ENCODE assay signal across 8 mouse cellular contexts in the genomic region with DNA sequence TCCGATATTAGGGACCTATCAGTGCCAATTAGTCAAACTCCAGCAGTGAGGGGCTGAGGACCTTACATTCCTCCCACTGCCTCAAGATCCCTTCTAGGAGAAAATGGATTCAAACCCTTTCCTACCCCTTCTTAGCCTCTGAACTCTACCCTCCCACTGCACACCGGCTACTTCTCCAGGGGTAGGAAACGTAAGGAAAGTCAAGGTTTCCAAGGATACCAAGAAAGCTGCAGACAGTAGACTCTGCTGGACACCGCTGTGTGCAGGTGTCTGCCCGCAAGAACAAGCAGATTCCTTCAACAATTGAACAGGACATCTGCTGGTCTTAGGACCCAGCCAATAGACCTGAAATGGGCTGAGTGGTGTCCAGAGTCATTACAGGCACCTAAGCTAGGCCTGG. TPM values are rescaled to one million over a fixed set of nuclear protein-coding genes. Genes with fewer than 3 reads are reported as not detected.
A peak's percentile ranks its signal among the peaks of the same experiment; 100 is the strongest.
DNase-seq lines count a peak whose midpoint lies in the region; ATAC-seq and TF ChIP-seq lines count a peak whose summit lies in the region.

No protein-coding gene starts in this region.

- H3K9me3 ChIP-seq in forebrain, embryonic 10.5 days, result no peaks in the 10 kb centered on the region
- H3K9me3 ChIP-seq in limb, embryonic 10.5 days (replicated peaks), result no peaks in the 10 kb centered on the region
- no peaks in the 10 kb centered on the region for H3K9me3 ChIP-seq in neural tube, embryonic 14.5 days (ENCODE audit: control insufficient read depth, low read length)

- ATAC-seq in neural tube, embryonic 14.5 days (ENCODE audit: low read depth), result no peak; the same call in 1 of the 2 replicates

- no peak overlapping the region for H3K4me3 ChIP-seq in liver, adult 2 months (ENCODE audit: insufficient read depth, low read depth, low read length)
- peak overlapping the region; percentile 69 for H3K4me3 ChIP-seq in forebrain, embryonic 10.5 days
- H3K4me3 ChIP-seq in limb, embryonic 10.5 days, result peak overlapping the region; percentile 72
- H3K4me3 ChIP-seq in neural tube, embryonic 14.5 days (ENCODE audit: low read depth, low read length), result peak overlapping the region; percentile 75

- no peaks in the 10 kb centered on the region; the same call in 1 of the 2 replicates for H3K4me1 ChIP-seq in liver, adult 2 months (ENCODE audit: control insufficient read depth, insufficient read depth, low read length)
- peaks cover 66% of the 10 kb centered on the region for H3K4me1 ChIP-seq in forebrain, embryonic 10.5 days
- H3K4me1 ChIP-seq in limb, embryonic 10.5 days, result peaks cover 65% of the 10 kb centered on the region
- H3K4me1 ChIP-seq in neural tube, embryonic 14.5 days (ENCODE audit: control insufficient read depth, insufficient read depth, low read length), result peaks cover 36% of the 10 kb centered on the region

- H3K4me2 ChIP-seq in neural tube, embryonic 14.5 days (ENCODE audit: low read depth, low read length), result peak overlapping the region; percentile 56

- no peak for TF ChIP-seq POLR2A in liver, adult 2 months (IDR thresholded peaks at IDR 0.05; ENCODE audit: extremely low read depth, insufficient read depth, low read length)

- TF ChIP-seq CTCF in liver, adult 2 months (IDR thresholded peaks at IDR 0.05; ENCODE audit: low read depth, low read length), result no peak

- H3K36me3 ChIP-seq in liver, adult 2 months (ENCODE audit: control insufficient read depth, insufficient read depth, low read length), result no peaks in the 10 kb centered on the region
- no peaks in the 10 kb centered on the region for H3K36me3 ChIP-seq in forebrain, embryonic 10.5 days (replicated peaks)
- no peaks in the 10 kb centered on the region for H3K36me3 ChIP-seq in limb, embryonic 10.5 days
- H3K36me3 ChIP-seq in neural tube, embryonic 14.5 days (ENCODE audit: control insufficient read depth, insufficient read depth, low read length), result no peaks in the 10 kb centered on the region

- WGBS in liver, adult 2 months, result 85% methylated on average over 5 of the region's 5 CpGs
- WGBS in forebrain, embryonic 10.5 days, result 44% methylated on average over 5 of the region's 5 CpGs
- 36% methylated on average over 5 of the region's 5 CpGs for WGBS in limb, embryonic 10.5 days
- 24% methylated on average over 5 of the region's 5 CpGs for WGBS in neural tube, embryonic 14.5 days

- 0 out of 2 replicates have a peak overlapping the region, but pooled peaks have one; percentile 2 for H3K27ac ChIP-seq in liver, adult 2 months (replicated peaks; ENCODE audit: insufficient read depth, low read depth, low read length)
- H3K27ac ChIP-seq in forebrain, embryonic 10.5 days, result peak overlapping the region; percentile 93
- H3K27ac ChIP-seq in limb, embryonic 10.5 days, result peak overlapping the region; percentile 93
- peak overlapping the region; percentile 95 for H3K27ac ChIP-seq in neural tube, embryonic 14.5 days (ENCODE audit: low read depth, low read length)

- H3K79me2 ChIP-seq in liver, adult 2 months (ENCODE audit: control insufficient read depth, insufficient read depth, low read length), result no peaks in the 10 kb centered on the region

- no peak overlapping the region for H3K9ac ChIP-seq in liver, adult 2 months (ENCODE audit: low read depth, low read length)
- H3K9ac ChIP-seq in neural tube, embryonic 14.5 days (replicated peaks; ENCODE audit: low read depth, low read length), result peak overlapping the region; percentile 95

- intact Hi-C loops in gastrocnemius, postnatal 36 days (cut with DNase I), result no loop called here

- no peaks in the 10 kb centered on the region for H3K27me3 ChIP-seq in liver, adult 2 months (ENCODE audit: control insufficient read depth, insufficient read depth, low read length)
- peaks cover 21% of the 10 kb centered on the region for H3K27me3 ChIP-seq in forebrain, embryonic 10.5 days (ENCODE audit: poor library complexity, severe bottlenecking)
- H3K27me3 ChIP-seq in limb, embryonic 10.5 days (ENCODE audit: low read depth, poor library complexity, severe bottlenecking), result no peaks in the 10 kb centered on the region
- no peaks in the 10 kb centered on the region for H3K27me3 ChIP-seq in neural tube, embryonic 14.5 days (ENCODE audit: control insufficient read depth, insufficient read depth, low read length)

- DNase-seq in liver, adult 2 months (ENCODE audit: extremely low read depth, low read depth, low spot score), result no peak
- no peak for DNase-seq in liver
- DNase-seq in forebrain, embryonic 10.5 days (ENCODE audit: extremely low spot score, low spot score), result no peak
- DNase-seq in limb, embryonic 10.5 days (ENCODE audit: low spot score), result no peak
- no peak for DNase-seq in layer of hippocampus, adult 11-12 months (ENCODE audit: low spot score)
- DNase-seq in thymus, postnatal 36 days, result no peak
- DNase-seq in gastrocnemius, postnatal 36 days, result no peak

RNA-seq across cellular contexts. Expression of gene Arrb1, which starts 0.8 kb away (rescaled TPM):
- 6.5 and 9.5 TPM in 2 replicates for total RNA-seq in liver, adult 2 months (2014; rRNA removed)
- polyA plus RNA-seq in liver, adult 2 months (2012; rRNA removed), result 5.3 and 6.2 TPM in 2 replicates
- polyA plus RNA-seq in forebrain, embryonic 10.5 days (2016; fragmentation: Nextera tagmentation; extraction: Ambion mirVana), result 9.3 and 11.9 TPM in 2 replicates
- 8.8 and 10.0 TPM in 2 replicates for polyA plus RNA-seq in limb, embryonic 10.5 days (2016; fragmentation: Nextera tagmentation; extraction: Ambion mirVana)
- 9.9 and 11.5 TPM in 2 replicates for polyA plus RNA-seq in neural tube, embryonic 14.5 days (2014; fragmentation: Nextera tagmentation; extraction: Ambion mirVana)
- total RNA-seq in gastrocnemius, postnatal 36 days (2021), result 1 to 10 TPM; 7.8 to 8.6 TPM

RNA-seq across cellular contexts. Expression of gene Rps3, which starts 51.0 kb away (rescaled TPM):
- 462 and 473 TPM in 2 replicates for total RNA-seq in liver, adult 2 months (2014; rRNA removed)
- 147 and 154 TPM in 2 replicates for polyA plus RNA-seq in liver, adult 2 months (2012; rRNA removed)
- 762 and 795 TPM in 2 replicates for polyA plus RNA-seq in forebrain, embryonic 10.5 days (2016; fragmentation: Nextera tagmentation; extraction: Ambion mirVana)
- 745 and 824 TPM in 2 replicates for polyA plus RNA-seq in limb, embryonic 10.5 days (2016; fragmentation: Nextera tagmentation; extraction: Ambion mirVana)
- polyA plus RNA-seq in neural tube, embryonic 14.5 days (2014; fragmentation: Nextera tagmentation; extraction: Ambion mirVana), result 408 and 464 TPM in 2 replicates
- 100 to 1,000 TPM; 210 to 242 TPM for total RNA-seq in gastrocnemius, postnatal 36 days (2021)

Comparison
In these comparisons a context has a peak if more than half of its experiments do, and no peak if none do; other contexts are left out.
1. H3K27ac ChIP-seq: peak in every context shown above with its lines; median percentile 95 in neural tube, embryonic 14.5 days; 93 in forebrain, embryonic 10.5 days; 93 in limb, embryonic 10.5 days; 2 in liver, adult 2 months.